Mouse (Mus musculus) forebrain, embryonic 12.5 days (tissue): ENCODE measurements around the gene Mast3. TPM values are rescaled to one million over a fixed set of nuclear protein-coding genes. Genes with fewer than 3 reads are reported as not detected.
A peak's percentile ranks its signal among the peaks of the same experiment; 100 is the strongest.

Experiments used
- ATAC-seq: fragments of 200-750 bp; cut with Nextera tagmentation; 2 replicates; pipeline ENCODE4 v1.8.0; 2017; ENCODE audit warnings: moderate TSS enrichment; ENCODE audit not compliant: low FRiP score
- H3K27ac ChIP-seq: fragments of 300-500 bp; sonication (generic); 2 replicates; pipeline ENCODE4 v1.5.1; 2016; ENCODE audit warnings: mild to moderate bottlenecking
- H3K27me3 ChIP-seq: fragments of 300-500 bp; sonication (generic); 2 replicates; pipeline ENCODE4 v1.6.1; 2016; ENCODE audit warnings: mild to moderate bottlenecking
- H3K36me3 ChIP-seq: fragments of 300-500 bp; sonication (generic); replicated peaks from 2 replicates; pipeline ENCODE4 v1.6.1; 2016; ENCODE audit warnings: mild to moderate bottlenecking
- H3K4me1 ChIP-seq: fragments of 300-500 bp; sonication (generic); 2 replicates; pipeline ENCODE4 v1.6.1; 2016
- H3K4me2 ChIP-seq: fragments of 300-500 bp; sonication (generic); 2 replicates; pipeline ENCODE4 v1.6.1; 2016; ENCODE audit warnings: mild to moderate bottlenecking, moderate library complexity
- H3K4me3 ChIP-seq: fragments of 300-500 bp; sonication (generic); replicated peaks from 2 replicates; pipeline ENCODE4 v1.5.1; 2016; ENCODE audit warnings: mild to moderate bottlenecking
- H3K9ac ChIP-seq: fragments of 300-500 bp; sonication (generic); 2 replicates; pipeline ENCODE4 v1.6.1; 2016; ENCODE audit warnings: mild to moderate bottlenecking
- H3K9me3 ChIP-seq: fragments of 300-500 bp; sonication (generic); 2 replicates; pipeline ENCODE4 v1.6.1; 2016
- WGBS: fragments of 180-500 bp; shearing (Covaris S2); methylation state at CpG from one replicate; pipeline ENCODE4 v1.1.7; 2016; 5-methylcytosine and 5-hydroxymethylcytosine counted together
- polyA plus RNA-seq: library from polyadenylated mRNA; unstranded; fragments of >200 nt; fragmentation: Nextera tagmentation; extraction: Ambion mirVana; gene quantifications from 2 replicates; pipeline ENCODE4 v1.2.1, GENCODE M21; 2016

The Mast3 gene
- 14.5 and 16.8 TPM in 2 replicates for polyA plus RNA-seq

- peak within 1 kb of the TSS; percentile 42 for H3K4me3 ChIP-seq
- peak; percentile 89 for ATAC-seq
- no peaks in the 10 kb centered on the region for H3K36me3 ChIP-seq
- peaks cover 19% of the 10 kb centered on the region for H3K4me1 ChIP-seq
- H3K9ac ChIP-seq = peak within 1 kb of the TSS; percentile 33
- no peak within 1 kb of the TSS for H3K27ac ChIP-seq
- WGBS = under 1% methylated on average over 45 of the region's 45 CpGs
- H3K27me3 ChIP-seq = peaks cover 71% of the 10 kb centered on the region
- H3K9me3 ChIP-seq = no peaks in the 10 kb centered on the region
- peak within 1 kb of the TSS; percentile 61 for H3K4me2 ChIP-seq
Observed at GRCm38 (mm10) chr8:70804481-70805206, at the start of gene Mast3. Gene Mast3 (minus strand): TSS chr8:70805054.

- Histone ChIP-seq H3K27ac (no peak overlapping the region), H3K4me1 (peaks cover 29% of the 10 kb centered on the region), H3K36me3 (0 out of 2 replicates have a peak, but pooled peaks cover 17% of the 10 kb centered on the region), H3K4me3 (no peak overlapping the region), H3K27me3 (peaks cover 7% of the 10 kb centered on the region; the same call in 1 of the 2 replicates), H3K9me3 (no peaks in the 10 kb centered on the region), H3K9ac (no peak overlapping the region), H3K4me2 (no peak overlapping the region)
- no peak for ATAC-seq
- 78% methylated on average over 2 of the region's 2 CpGs for WGBS
Observed at GRCm38 (mm10) chr8:70853863-70854262, 49.0 kb upstream of the Mast3 start.

GRCm38 (mm10) chr8:70852595-70853231 lies 47.9 kb upstream of the Mast3 start:
- Histone ChIP-seq H3K4me1 (peaks cover 17% of the 10 kb centered on the region), H3K9ac (no peak overlapping the region), H3K27ac (no peak overlapping the region), H3K9me3 (no peaks in the 10 kb centered on the region), H3K4me2 (no peak overlapping the region), H3K27me3 (peaks cover 7% of the 10 kb centered on the region; the same call in 1 of the 2 replicates), H3K36me3 (0 out of 2 replicates have a peak, but pooled peaks cover 17% of the 10 kb centered on the region), H3K4me3 (no peak overlapping the region)
- no peak for ATAC-seq
- 93% methylated on average over 41 of the region's 41 CpGs for WGBS

- Histone ChIP-seq H3K27me3 (peaks cover 7% of the 10 kb centered on the region; the same call in 1 of the 2 replicates), H3K4me1 (peaks cover 11% of the 10 kb centered on the region), H3K4me3 (no peak overlapping the region), H3K9me3 (no peaks in the 10 kb centered on the region), H3K27ac (no peak overlapping the region), H3K4me2 (no peak overlapping the region), H3K9ac (no peak overlapping the region), H3K36me3 (0 out of 2 replicates have a peak, but pooled peaks cover 17% of the 10 kb centered on the region)
- WGBS = 67% methylated on average over 6 of the region's 6 CpGs
- no peak for ATAC-seq
Observed at GRCm38 (mm10) chr8:70851837-70852236, 47.0 kb upstream of the Mast3 start.

GRCm38 (mm10) chr8:70850947-70851346 lies 46.1 kb upstream of the Mast3 start:
- H3K4me3 ChIP-seq = no peak overlapping the region
- ATAC-seq = no peak
- H3K27me3 ChIP-seq = peaks cover 5% of the 10 kb centered on the region; the same call in 1 of the 2 replicates
- H3K36me3 ChIP-seq = 0 out of 2 replicates have a peak, but pooled peaks cover 17% of the 10 kb centered on the region
- H3K4me2 ChIP-seq = no peak overlapping the region
- H3K27ac ChIP-seq = no peak overlapping the region
- WGBS = 88% methylated on average over 4 of the region's 4 CpGs
- H3K9me3 ChIP-seq = no peaks in the 10 kb centered on the region
- H3K4me1 ChIP-seq = peaks cover 8% of the 10 kb centered on the region
- H3K9ac ChIP-seq = no peak overlapping the region

- no peak overlapping the region for H3K9ac ChIP-seq
- H3K27ac ChIP-seq = no peak overlapping the region
- H3K4me2 ChIP-seq = no peak overlapping the region
- 84% methylated on average over 7 of the region's 7 CpGs for WGBS
- no peak for ATAC-seq
- H3K27me3 ChIP-seq = no peaks in the 10 kb centered on the region; the same call in 1 of the 2 replicates
- H3K4me3 ChIP-seq = no peak overlapping the region
- H3K4me1 ChIP-seq = peaks cover 8% of the 10 kb centered on the region
- H3K9me3 ChIP-seq = no peaks in the 10 kb centered on the region
- 0 out of 2 replicates have a peak, but pooled peaks cover 17% of the 10 kb centered on the region for H3K36me3 ChIP-seq
Observed at GRCm38 (mm10) chr8:70850132-70850845, 45.4 kb upstream of the Mast3 start.

GRCm38 (mm10) chr8:70849333-70849990 lies 44.6 kb upstream of the Mast3 start:
- 82% methylated on average over 3 of the region's 3 CpGs for WGBS
- Histone ChIP-seq H3K9ac (no peak overlapping the region), H3K27ac (no peak overlapping the region), H3K9me3 (no peaks in the 10 kb centered on the region), H3K4me1 (peaks cover 5% of the 10 kb centered on the region), H3K4me3 (no peak overlapping the region), H3K36me3 (0 out of 2 replicates have a peak, but pooled peaks cover 10% of the 10 kb centered on the region), H3K27me3 (no peaks in the 10 kb centered on the region; the same call in 1 of the 2 replicates), H3K4me2 (no peak overlapping the region)
- no peak for ATAC-seq

GRCm38 (mm10) chr8:70846371-70847154 lies 41.7 kb upstream of the Mast3 start:
- Histone ChIP-seq H3K9ac (0 out of 2 replicates have a peak overlapping the region, but pooled peaks have one; percentile 7), H3K36me3 (no peaks in the 10 kb centered on the region), H3K27ac (no peak overlapping the region), H3K4me3 (no peak overlapping the region), H3K27me3 (no peaks in the 10 kb centered on the region; the same call in 1 of the 2 replicates), H3K4me1 (peaks cover 5% of the 10 kb centered on the region), H3K4me2 (no peak overlapping the region), H3K9me3 (no peaks in the 10 kb centered on the region)
- no peak for ATAC-seq
- 54% methylated on average over 15 of the region's 15 CpGs for WGBS

GRCm38 (mm10) chr8:70845108-70845507 lies 40.3 kb upstream of the Mast3 start:
- WGBS = 42% methylated on average over 5 of the region's 5 CpGs
- Histone ChIP-seq H3K9ac (no peak overlapping the region), H3K36me3 (no peaks in the 10 kb centered on the region), H3K9me3 (no peaks in the 10 kb centered on the region), H3K4me3 (no peak overlapping the region), H3K4me2 (no peak overlapping the region), H3K27me3 (no peaks in the 10 kb centered on the region; the same call in 1 of the 2 replicates), H3K27ac (no peak overlapping the region), H3K4me1 (peaks cover 13% of the 10 kb centered on the region)
- ATAC-seq = no peak

GRCm38 (mm10) chr8:70844523-70844922 lies 39.7 kb upstream of the Mast3 start:
- 2% methylated on average over 6 of the region's 6 CpGs for whole genome bisulfite sequencing
- peak; percentile 21; the same call in 1 of the 2 replicates for ATAC-seq
- H3K4me2 ChIP-seq = no peak overlapping the region
- no peak overlapping the region for H3K4me3 ChIP-seq
- no peak overlapping the region for H3K9ac ChIP-seq
- no peaks in the 10 kb centered on the region for H3K36me3 ChIP-seq
- no peak overlapping the region for H3K27ac ChIP-seq
- peaks cover 16% of the 10 kb centered on the region for H3K4me1 ChIP-seq
- no peaks in the 10 kb centered on the region for H3K9me3 ChIP-seq
- no peaks in the 10 kb centered on the region; the same call in 1 of the 2 replicates for H3K27me3 ChIP-seq

GRCm38 (mm10) chr8:70843941-70844340 lies 39.1 kb upstream of the Mast3 start:
- 86% methylated on average over 8 of the region's 8 CpGs for WGBS
- Histone ChIP-seq H3K4me2 (no peak overlapping the region), H3K4me3 (no peak overlapping the region), H3K9ac (no peak overlapping the region), H3K4me1 (peaks cover 17% of the 10 kb centered on the region), H3K36me3 (no peaks in the 10 kb centered on the region), H3K27ac (no peak overlapping the region), H3K9me3 (no peaks in the 10 kb centered on the region), H3K27me3 (no peaks in the 10 kb centered on the region; the same call in 1 of the 2 replicates)
- no peak for ATAC-seq
